Comparison of ENCODE assay signal across 10 mouse cellular contexts in genomic region chr11:107762688-107763460, GRCm38 (mm10). TPM values are rescaled to one million over a fixed set of nuclear protein-coding genes. Genes with fewer than 3 reads are reported as not detected.
DNase-seq lines count a peak whose midpoint lies in the region; TF ChIP-seq lines count a peak whose summit lies in the region.
"Had no signal": no experiment of that assay in that cellular context is flagged by ENCODE, and none has a peak within 500 bp of the region (broad histone marks: within the 10 kb centered on the region; RNA-seq: fewer than 3 reads in every experiment).

No protein-coding gene starts in this region.

- no peak for TF ChIP-seq CTCF in testis, adult 2 months (IDR thresholded peaks at IDR 0.05; ENCODE audit: control insufficient read depth, insufficient read depth, insufficient replicate concordance, low read depth, low read length)

- peak overlapping the region; percentile 7 for H3K4me3 ChIP-seq in testis, adult 2 months (ENCODE audit: control insufficient read depth, low read depth, low read length)

- no peak for TF ChIP-seq POLR2A in testis, adult 2 months (IDR thresholded peaks at IDR 0.05; ENCODE audit: control insufficient read depth, low read depth, low read length)

- no peaks in the 10 kb centered on the region for H3K36me3 ChIP-seq in testis, adult 2 months (ENCODE audit: control insufficient read depth, insufficient read depth, low read length)

- H3K27me3 ChIP-seq in testis, adult 2 months (ENCODE audit: control insufficient read depth, insufficient read depth, low read length) = no peaks in the 10 kb centered on the region

- DNase-seq in cerebellum, postnatal 10 days = peak; percentile 55 to 62
- DNase-seq in cerebellum, adult 18-20 months = no peak
- no peak for DNase-seq in testis, postnatal 14 days (ENCODE audit: low spot score)
- peak; percentile 58 for DNase-seq in mesoderm, embryonic 11.5 days (ENCODE audit: low read depth, low spot score)
- no peak for DNase-seq in gastrocnemius, postnatal 25 days
- DNase-seq in adrenal gland, postnatal 14 days = no peak
- DNase-seq in c-Kit-positive CD71-positive TER-119-positive erythroid progenitor cells, embryonic 14.5 days (ENCODE audit: low spot score) = no peak
- DNase-seq: lung, postnatal 36 days had no signal

- H3K4me1 ChIP-seq in testis, adult 2 months (ENCODE audit: control insufficient read depth, insufficient read depth, low read length) = no peaks in the 10 kb centered on the region

- H3K27ac ChIP-seq in testis, adult 2 months (ENCODE audit: control insufficient read depth, insufficient read depth, low read depth, low read length) = no peak overlapping the region

RNA-seq across cellular contexts. Expression of gene Cacng4, which starts 31.5 kb away (rescaled TPM):
- 2.3 and 2.8 TPM in 2 replicates for polyA plus RNA-seq in testis, adult 2 months (2012; rRNA removed)
- under 1 TPM in 1 of 2 experiments, not detected in 1; 0.08 TPM for total RNA-seq in gastrocnemius, postnatal 25 days (2021)
- 2.2 and 2.7 TPM in 2 replicates for total RNA-seq in adrenal gland, postnatal 14 days (2021)
- polyA plus RNA-seq: inflammation-experienced regulatory T-cells, adult 6 months had no signal

RNA-seq across cellular contexts. Expression of gene Cacng1, which starts 46.6 kb away (rescaled TPM):
- 0.23 and 0.32 TPM in 2 replicates for polyA plus RNA-seq in testis, adult 2 months (2012; rRNA removed)
- 100 to 1,000 TPM; 226 to 264 TPM for total RNA-seq in gastrocnemius, postnatal 25 days (2021)
- total RNA-seq in adrenal gland, postnatal 14 days (2021) = 0.26 TPM in 1 of 2 replicates, not detected in the other
- polyA plus RNA-seq: inflammation-experienced regulatory T-cells, adult 6 months had no signal

Comparison
In these comparisons a context has a peak if more than half of its experiments do, and no peak if none do; other contexts are left out.
1. DNase-seq: peak in cerebellum, postnatal 10 days (2 of 2) and mesoderm, embryonic 11.5 days (single experiment); none in cerebellum, adult 18-20 months (0 of 2), testis, postnatal 14 days (single experiment), gastrocnemius, postnatal 25 days (single experiment), adrenal gland, postnatal 14 days (single experiment) and c-Kit-positive CD71-positive TER-119-positive erythroid progenitor cells, embryonic 14.5 days (single experiment).
2. RNA of gene Cacng1, which starts 46.6 kb away (total RNA-seq): 226 to 264 TPM in gastrocnemius, postnatal 25 days; 0.26 TPM in adrenal gland, postnatal 14 days; every median in the first group is over 100 times any median in the second.